Mouse (Mus musculus): Measurements from ENCODE around the gene Clec4f. TPM values are rescaled to one million over a fixed set of nuclear protein-coding genes. Genes with fewer than 3 reads are reported as not detected.

Gene Clec4f
- total and polyA plus RNA-seq, 3 experiments: not detected

- no peaks in the 10 kb centered on the region for H3K36me3 ChIP-seq (replicated peaks in 1 of 2; ENCODE audit: control insufficient read depth in 1 of 2, insufficient read depth in 1 of 2, low read length in 1 of 2)
- no peaks in the 10 kb centered on the region for H3K9me3 ChIP-seq (replicated peaks; ENCODE audit: low read length)
- no peak overlapping the region for H3K4me3 ChIP-seq (replicated peaks in 1 of 3; ENCODE audit: low read depth in 2 of 3, low read length in 2 of 3, poor library complexity in 1 of 3)
- no peak overlapping the region for H3K27ac ChIP-seq (ENCODE audit: insufficient read depth, low read depth)
- in situ Hi-C loops (cut with MboI; ENCODE audit: low pct_ligation_motif_present, low pct_unique_long_range_greater_than_20kb, low sequenced_read_pairs): no loop called here
- dilution Hi-C loops (cut with MboI; ENCODE audit: extremely low pct_ligation_motif_present, extremely low pct_unique_long_range_greater_than_20kb, low sequenced_read_pairs): no loop called here
- DNase-seq (ENCODE audit: extremely low read depth): no peak
- TF ChIP-seq MXI1 (IDR thresholded peaks at IDR 0.05; ENCODE audit: low read depth, low read length) (no peak), ZNF384 (IDR thresholded peaks at IDR 0.05; ENCODE audit: low read depth, low read length) (no peak)
- H3K27me3 ChIP-seq (replicated peaks): peaks cover 85% of the 10 kb centered on the region
- H3K4me2 ChIP-seq (ENCODE audit: insufficient read depth, low read depth, poor library complexity, severe bottlenecking): no peak overlapping the region
- no peak overlapping the region for H3K9ac ChIP-seq (ENCODE audit: insufficient read depth, low read depth)
- no peaks in the 10 kb centered on the region for H3K79me2 ChIP-seq (replicated peaks; ENCODE audit: control insufficient read depth, extremely low read depth, insufficient read depth, poor library complexity, severe bottlenecking)
- no peaks in the 10 kb centered on the region for H3K4me1 ChIP-seq (ENCODE audit: control insufficient read depth in 1 of 2, insufficient read depth in 2 of 2)
These were observed 47.2 kb upstream of the Clec4f start for GRCm38 (mm10) chr6:83703000-83703721.

GRCm38 (mm10) chr6:83702146-83702999 lies 46.4 kb upstream of the Clec4f start:
- no peak overlapping the region for H3K4me3 ChIP-seq (replicated peaks in 1 of 3; ENCODE audit: low read depth in 2 of 3, low read length in 2 of 3, poor library complexity in 1 of 3)
- no peak overlapping the region for H3K4me2 ChIP-seq (ENCODE audit: insufficient read depth, low read depth, poor library complexity, severe bottlenecking)
- H3K27ac ChIP-seq (ENCODE audit: insufficient read depth, low read depth): no peak overlapping the region
- DNase-seq (ENCODE audit: extremely low read depth): no peak
- no peak overlapping the region for H3K9ac ChIP-seq (ENCODE audit: insufficient read depth, low read depth)
- H3K36me3 ChIP-seq (replicated peaks in 1 of 2; ENCODE audit: control insufficient read depth in 1 of 2, insufficient read depth in 1 of 2, low read length in 1 of 2): no peaks in the 10 kb centered on the region
- peaks cover 85% of the 10 kb centered on the region for H3K27me3 ChIP-seq (replicated peaks)
- in situ Hi-C loops (cut with MboI; ENCODE audit: low pct_ligation_motif_present, low pct_unique_long_range_greater_than_20kb, low sequenced_read_pairs) (no loop called here), dilution Hi-C loops (cut with MboI; ENCODE audit: extremely low pct_ligation_motif_present, extremely low pct_unique_long_range_greater_than_20kb, low sequenced_read_pairs) (no loop called here)
- no peaks in the 10 kb centered on the region for H3K79me2 ChIP-seq (replicated peaks; ENCODE audit: control insufficient read depth, extremely low read depth, insufficient read depth, poor library complexity, severe bottlenecking)
- TF ChIP-seq ELF1 (IDR thresholded peaks at IDR 0.05; ENCODE audit: low read depth, low read length) (no peak), MAX (IDR thresholded peaks at IDR 0.05; ENCODE audit: low read length) (no peak), MYC (IDR thresholded peaks at IDR 0.05; ENCODE audit: low read depth, low read length) (no peak), MEF2A (IDR thresholded peaks at IDR 0.05; ENCODE audit: borderline replicate concordance, low read depth, low read length) (no peak), SMC3 (IDR thresholded peaks at IDR 0.05; ENCODE audit: low read depth, low read length) (no peak), BHLHE40 (IDR thresholded peaks at IDR 0.05; ENCODE audit: low read depth, low read length) (no peak)
- H3K4me1 ChIP-seq (ENCODE audit: control insufficient read depth in 1 of 2, insufficient read depth in 2 of 2): no peaks in the 10 kb centered on the region
- no peaks in the 10 kb centered on the region for H3K9me3 ChIP-seq (replicated peaks; ENCODE audit: low read length)

- Histone ChIP-seq H3K79me2 (replicated peaks; ENCODE audit: control insufficient read depth, extremely low read depth, insufficient read depth, poor library complexity, severe bottlenecking) (no peaks in the 10 kb centered on the region), H3K4me3 (replicated peaks in 1 of 3; ENCODE audit: low read depth in 2 of 3, low read length in 2 of 3, poor library complexity in 1 of 3) (no peak overlapping the region), H3K4me1 (ENCODE audit: control insufficient read depth in 1 of 2, insufficient read depth in 2 of 2) (no peaks in the 10 kb centered on the region), H3K9me3 (replicated peaks; ENCODE audit: low read length) (no peaks in the 10 kb centered on the region), H3K27me3 (replicated peaks) (peaks cover 85% of the 10 kb centered on the region), H3K9ac (ENCODE audit: insufficient read depth, low read depth) (no peak overlapping the region), H3K27ac (ENCODE audit: insufficient read depth, low read depth) (no peak overlapping the region), H3K36me3 (replicated peaks in 1 of 2; ENCODE audit: control insufficient read depth in 1 of 2, insufficient read depth in 1 of 2, low read length in 1 of 2) (no peaks in the 10 kb centered on the region), H3K4me2 (ENCODE audit: insufficient read depth, low read depth, poor library complexity, severe bottlenecking) (no peak overlapping the region)
- in situ Hi-C loops (cut with MboI; ENCODE audit: low pct_ligation_motif_present, low pct_unique_long_range_greater_than_20kb, low sequenced_read_pairs) (no loop called here), dilution Hi-C loops (cut with MboI; ENCODE audit: extremely low pct_ligation_motif_present, extremely low pct_unique_long_range_greater_than_20kb, low sequenced_read_pairs) (no loop called here)
- no peak for DNase-seq (ENCODE audit: extremely low read depth)
- no peak for TF ChIP-seq E2F4 (IDR thresholded peaks at IDR 0.05; ENCODE audit: insufficient replicate concordance, low read depth, low read length)
- no peak for TF ChIP-seq USF1 (IDR thresholded peaks at IDR 0.05; ENCODE audit: low read depth, low read length)
These were observed 45.0 kb upstream of the Clec4f start for GRCm38 (mm10) chr6:83701001-83701400.
